Mouse (Mus musculus) MEL (cell line): ENCODE measurements at regions not wholly inside any gene's neighbourhood (a gene's known extent, or its start where the extent isn't known, plus 50 kb on each side); places are given as distances from the start of the nearest gene placed in this dataset.

Experiments
- DNase-seq: peaks from one replicate; pipeline ENCODE4 v3.0.0; 2011; ENCODE audit warnings: low read depth, low spot score
- H3K27ac ChIP-seq: 2 replicates; pipeline ENCODE4 v1.5.1; 2012; ENCODE audit warnings: low read depth, mild to moderate bottlenecking, control low read depth, low read length, moderate library complexity; ENCODE audit not compliant: control insufficient read depth
- H3K27me3 ChIP-seq, 2 experiments: fragments of 150-350 bp in 1 of 2; sonication (generic) in 1 of 2; 2 replicates each; pipeline ENCODE4 v1.6.1; 2012; ENCODE audit warnings: low read length in 2 of 2, mild to moderate bottlenecking in 2 of 2, improper control_type of control experiment in 1 of 2, moderate library complexity in 1 of 2; ENCODE audit not compliant: insufficient read depth in 2 of 2, control insufficient read depth in 1 of 2
- H3K36me3 ChIP-seq, 2 experiments: 2 replicates each; pipeline ENCODE4 v1.6.1; 2012 to 2014; ENCODE audit warnings: low read length in 2 of 2, improper control_type of control experiment in 1 of 2, inconsistent platforms in 1 of 2, mild to moderate bottlenecking in 1 of 2; ENCODE audit not compliant: insufficient read depth in 2 of 2, control insufficient read depth in 1 of 2
- H3K4me1 ChIP-seq, 2 experiments: fragments of 150-350 bp in 1 of 2; sonication (generic) in 1 of 2; 2 replicates each; pipeline ENCODE4 v1.6.1; 2012; ENCODE audit warnings: low read length in 2 of 2, improper control_type of control experiment in 1 of 2, mild to moderate bottlenecking in 1 of 2; ENCODE audit not compliant: insufficient read depth in 2 of 2, control insufficient read depth in 1 of 2
- H3K4me3 ChIP-seq, 2 experiments: fragments of 150-350 bp in 1 of 2; sonication (generic) in 1 of 2; 2 replicates each; pipeline ENCODE4 v1.5.1; 2012; ENCODE audit warnings: low read depth in 2 of 2, low read length in 2 of 2, mild to moderate bottlenecking in 2 of 2, moderate library complexity in 2 of 2, control low read depth in 1 of 2, improper control_type of control experiment in 1 of 2; ENCODE audit not compliant: control insufficient read depth in 1 of 2, insufficient read depth in 1 of 2
- H3K79me2 ChIP-seq: 2 replicates; pipeline ENCODE4 v1.6.1; 2012; ENCODE audit warnings: mild to moderate bottlenecking, low read length, moderate library complexity; ENCODE audit not compliant: control insufficient read depth, poor library complexity, insufficient read depth
- H3K9ac ChIP-seq: 2 replicates; pipeline ENCODE4 v1.6.1; 2012; ENCODE audit warnings: low read depth, mild to moderate bottlenecking, control low read depth, low read length, moderate library complexity; ENCODE audit not compliant: control insufficient read depth, poor library complexity, severe bottlenecking
- H3K9me3 ChIP-seq: fragments of 150-350 bp; sonication (generic); replicated peaks from 2 replicates; pipeline ENCODE4 v1.6.1; 2012; ENCODE audit warnings: mild to moderate bottlenecking, low read length, improper control_type of control experiment, moderate library complexity; ENCODE audit not compliant: insufficient read depth
- BHLHE40 ChIP-seq: IDR thresholded peaks from 2 replicates; pipeline ENCODE4 v1.6.1; 2012; ENCODE audit warnings: low read depth, mild to moderate bottlenecking, inconsistent platforms, low read length, improper control_type of control experiment, borderline replicate concordance
- CHD1 ChIP-seq: IDR thresholded peaks from 2 replicates; pipeline ENCODE4 v1.6.1; 2012; ENCODE audit warnings: low read depth, mild to moderate bottlenecking, inconsistent platforms, low read length, improper control_type of control experiment
- CTCF ChIP-seq, 3 experiments: IDR thresholded peaks in 2 of 3; conservative IDR thresholded peaks in 1 of 3; 2 replicates each; pipeline ENCODE4 v1.5.1; 2011 to 2012; ENCODE audit warnings: low read length in 3 of 3, low read depth in 2 of 3, mild to moderate bottlenecking in 2 of 3, improper control_type of control experiment in 1 of 3, inconsistent platforms in 1 of 3, mixed read lengths in 1 of 3, moderate library complexity in 1 of 3; ENCODE audit not compliant: control insufficient read depth in 1 of 3, insufficient read depth in 1 of 3, poor library complexity in 1 of 3, severe bottlenecking in 1 of 3
- E2F4 ChIP-seq: IDR thresholded peaks from 2 replicates; pipeline ENCODE4 v1.6.1; 2011; ENCODE audit warnings: low read depth, low read length, improper control_type of control experiment, borderline replicate concordance
- GABPA ChIP-seq: IDR thresholded peaks from 2 replicates; pipeline ENCODE4 v1.6.1; 2012; ENCODE audit warnings: low read depth, mild to moderate bottlenecking, inconsistent platforms, low read length, improper control_type of control experiment, moderate library complexity
- GATA1 ChIP-seq: IDR thresholded peaks from 2 replicates; pipeline ENCODE4 v1.6.1; 2011; ENCODE audit warnings: low read depth, low read length, improper control_type of control experiment
- JUND ChIP-seq: IDR thresholded peaks from 2 replicates; pipeline ENCODE4 v1.6.1; 2011; ENCODE audit warnings: low read depth, mild to moderate bottlenecking, improper control_type of control experiment, low read length
- KAT2A ChIP-seq: conservative IDR thresholded peaks from 2 replicates; pipeline ENCODE4 v1.6.1; 2012; ENCODE audit warnings: low read depth, low read length, improper control_type of control experiment, inconsistent platforms
- MAFK ChIP-seq: IDR thresholded peaks from 2 replicates; pipeline ENCODE4 v1.6.1; 2011; ENCODE audit warnings: low read depth, mild to moderate bottlenecking, low read length, improper control_type of control experiment, borderline replicate concordance
- MEF2A ChIP-seq: IDR thresholded peaks from 2 replicates; pipeline ENCODE4 v1.6.1; 2014; ENCODE audit warnings: low read depth, mild to moderate bottlenecking, inconsistent platforms, low read length, improper control_type of control experiment; ENCODE audit not compliant: poor library complexity, insufficient replicate concordance, severe bottlenecking; ENCODE audit errors: extremely low read depth
- MXI1 ChIP-seq: IDR thresholded peaks from 2 replicates; pipeline ENCODE4 v1.6.1; 2011; ENCODE audit warnings: mild to moderate bottlenecking, low read depth, low read length, improper control_type of control experiment
- MYC ChIP-seq: IDR thresholded peaks from 2 replicates; pipeline ENCODE4 v1.6.1; 2011; ENCODE audit warnings: low read depth, mild to moderate bottlenecking, low read length, improper control_type of control experiment, moderate library complexity
- NRF1 ChIP-seq: IDR thresholded peaks from 2 replicates; pipeline ENCODE4 v1.6.1; 2014; ENCODE audit warnings: low read depth, mild to moderate bottlenecking, inconsistent platforms, low read length, improper control_type of control experiment, moderate library complexity; ENCODE audit not compliant: poor library complexity, insufficient read depth, severe bottlenecking
- POLR2A ChIP-seq, 2 experiments: IDR thresholded peaks; 2 replicates each; pipeline ENCODE4 v1.6.1; 2011 to 2012; ENCODE audit warnings: low read length in 2 of 2, mild to moderate bottlenecking in 2 of 2, control low read depth in 1 of 2, improper control_type of control experiment in 1 of 2, low read depth in 1 of 2, moderate library complexity in 1 of 2; ENCODE audit not compliant: control insufficient read depth in 1 of 2, insufficient read depth in 1 of 2, poor library complexity in 1 of 2
- POLR2AphosphoS2 ChIP-seq: IDR thresholded peaks from 2 replicates; pipeline ENCODE4 v1.6.1; 2011; ENCODE audit warnings: low read length, improper control_type of control experiment
- RAD21 ChIP-seq: IDR thresholded peaks from 2 replicates; pipeline ENCODE4 v1.6.1; 2011; ENCODE audit warnings: mild to moderate bottlenecking, low read depth, low read length, improper control_type of control experiment
- SMC3 ChIP-seq: IDR thresholded peaks from 2 replicates; pipeline ENCODE4 v1.6.1; 2011; ENCODE audit warnings: low read depth, low read length, improper control_type of control experiment
- TBP ChIP-seq: IDR thresholded peaks from 2 replicates; pipeline ENCODE4 v1.8.0; 2011; ENCODE audit warnings: low read depth, low read length, improper control_type of control experiment
- TCF12 ChIP-seq: IDR thresholded peaks from 2 replicates; pipeline ENCODE4 v1.6.1; 2014; ENCODE audit warnings: low read depth, mild to moderate bottlenecking, inconsistent platforms, low read length, improper control_type of control experiment, moderate library complexity
- UBTF ChIP-seq: IDR thresholded peaks from 2 replicates; pipeline ENCODE4 v1.6.1; 2012; ENCODE audit warnings: low read depth, mild to moderate bottlenecking, inconsistent platforms, low read length, improper control_type of control experiment, moderate library complexity, borderline replicate concordance; ENCODE audit not compliant: insufficient read depth
- USF2 ChIP-seq, 2 experiments: IDR thresholded peaks; 2 replicates each; pipeline ENCODE4 v1.6.1; 2011 to 2012; ENCODE audit warnings: improper control_type of control experiment in 2 of 2, low read length in 2 of 2, borderline replicate concordance in 1 of 2, inconsistent platforms in 1 of 2, low read depth in 1 of 2, mild to moderate bottlenecking in 1 of 2; ENCODE audit not compliant: insufficient read depth in 1 of 2
- ZC3H11A ChIP-seq: IDR thresholded peaks from 2 replicates; pipeline ENCODE4 v1.6.1; 2012; ENCODE audit warnings: low read depth, mild to moderate bottlenecking, inconsistent platforms, low read length, improper control_type of control experiment
- ZMIZ1 ChIP-seq: IDR thresholded peaks from 2 replicates; pipeline ENCODE4 v1.6.1; 2012; ENCODE audit warnings: low read depth, mild to moderate bottlenecking, inconsistent platforms, low read length, improper control_type of control experiment, moderate library complexity

- Histone ChIP-seq H3K27ac (no peak overlapping the region), H3K9me3 (no peaks in the 10 kb centered on the region), H3K4me1 (no peaks in the 10 kb centered on the region), H3K9ac (no peak overlapping the region), H3K79me2 (no peaks in the 10 kb centered on the region), H3K27me3 (no peaks in the 10 kb centered on the region; a peak in 1 of 4 replicates), H3K36me3 (0 out of 4 replicates have a peak, but pooled peaks cover 0 to 2% of the 10 kb centered on the region in 2 experiments), H3K4me3 (no peak overlapping the region)
- DNase-seq, result peak; percentile 67
- TF ChIP-seq GABPA (no peak), TCF12 (no peak), CTCF (IDR thresholded peaks at IDR 0.05 in 2 of 3, conservative IDR thresholded peaks at IDR 0.05 in 1 of 3; ENCODE audit: control insufficient read depth in 1 of 3, insufficient read depth in 1 of 3, low read depth in 2 of 3, low read length in 3 of 3, poor library complexity in 1 of 3, severe bottlenecking in 1 of 3) (peak; percentile 53 to 76 (median 72)), SMC3 (peak; percentile 83), RAD21 (peak; percentile 75), POLR2A (IDR thresholded peaks at IDR 0.05; ENCODE audit: control insufficient read depth in 1 of 2, insufficient read depth in 1 of 2, low read depth in 1 of 2, low read length in 2 of 2, poor library complexity in 1 of 2) (no peak), ZC3H11A (peak; percentile 74), MAFK (no peak), JUND (no peak), BHLHE40 (no peak), POLR2AphosphoS2 (no peak), KAT2A (no peak)
Observed at GRCm38 (mm10) chrX:142526953-142527352, 136.6 kb upstream of the Acsl4 start.

- Histone ChIP-seq H3K9ac (no peak overlapping the region), H3K36me3 (peaks cover 0 to 4% of the 10 kb centered on the region in 2 experiments; a peak in 2 of 4 replicates), H3K27me3 (no peaks in the 10 kb centered on the region; a peak in 1 of 4 replicates), H3K9me3 (no peaks in the 10 kb centered on the region), H3K4me3 (no peak overlapping the region), H3K79me2 (no peaks in the 10 kb centered on the region), H3K4me1 (peaks cover under 1 to 3% of the 10 kb centered on the region in 2 experiments; a peak in 3 of 4 replicates), H3K27ac (no peak overlapping the region)
- peak; percentile 64 for DNase-seq
- TF ChIP-seq MYC, result no peak
- TF ChIP-seq BHLHE40, result no peak
- TF ChIP-seq CHD1, result no peak
- no peak for TF ChIP-seq USF2 (IDR thresholded peaks at IDR 0.05; ENCODE audit: borderline replicate concordance in 1 of 2, insufficient read depth in 1 of 2, low read depth in 1 of 2, low read length in 2 of 2)
- no peak for TF ChIP-seq ZMIZ1
- no peak for TF ChIP-seq GATA1
- TF ChIP-seq MXI1, result no peak
- TF ChIP-seq RAD21, result peak; percentile 68
- TF ChIP-seq SMC3, result peak; percentile 72
- no peak for TF ChIP-seq KAT2A
- TF ChIP-seq CTCF (IDR thresholded peaks at IDR 0.05 in 2 of 3, conservative IDR thresholded peaks at IDR 0.05 in 1 of 3; ENCODE audit: control insufficient read depth in 1 of 3, insufficient read depth in 1 of 3, low read depth in 2 of 3, low read length in 3 of 3, poor library complexity in 1 of 3, severe bottlenecking in 1 of 3), result peak; percentile 37 to 86 (median 72)
- TF ChIP-seq E2F4, result no peak
- peak; percentile 75 for TF ChIP-seq ZC3H11A
- TF ChIP-seq NRF1, result no peak
- no peak for TF ChIP-seq MEF2A
- no peak for TF ChIP-seq UBTF
- TF ChIP-seq POLR2AphosphoS2, result no peak
- no peak for TF ChIP-seq JUND
- TF ChIP-seq TBP, result no peak
Observed at GRCm38 (mm10) chrX:142529892-142530291, 139.6 kb upstream of the Acsl4 start.
